Mouse (Mus musculus) intestine, embryonic 14.5 days (tissue): ENCODE results near the gene Ksr2. TPM values are rescaled to one million over a fixed set of nuclear protein-coding genes. Genes with fewer than 3 reads are reported as not detected.

ENCODE experiments used
- ATAC-seq: fragments of 200-750 bp; cut with Nextera tagmentation; replicated peaks from 2 replicates; pipeline ENCODE4 v1.8.0; 2017; ENCODE audit warnings: low read depth, moderate number of reproducible peaks, moderate TSS enrichment, moderate library complexity; ENCODE audit not compliant: low FRiP score, low TSS enrichment
- DNase-seq: peaks from one replicate; pipeline ENCODE4 v3.0.0-alpha.2; 2018; ENCODE audit warnings: low spot score
- H3K27ac ChIP-seq: fragments of 300-500 bp; sonication (generic); 2 replicates; pipeline ENCODE4 v1.5.1; 2014; ENCODE audit warnings: low read depth, mild to moderate bottlenecking, control low read depth
- H3K27me3 ChIP-seq: fragments of 300-500 bp; sonication (generic); replicated peaks from 2 replicates; pipeline ENCODE4 v1.6.1; 2014; ENCODE audit warnings: low read length, control low read depth; ENCODE audit not compliant: control insufficient read depth, insufficient read depth
- H3K36me3 ChIP-seq: fragments of 300-500 bp; sonication (generic); 2 replicates; pipeline ENCODE4 v1.6.1; 2014; ENCODE audit warnings: low read length, control low read depth; ENCODE audit not compliant: control insufficient read depth, insufficient read depth
- H3K4me1 ChIP-seq: fragments of 300-500 bp; sonication (generic); replicated peaks from 2 replicates; pipeline ENCODE4 v1.6.1; 2014; ENCODE audit warnings: low read length, control low read depth, mixed read lengths; ENCODE audit not compliant: control insufficient read depth, insufficient read depth
- H3K4me2 ChIP-seq: fragments of 300-500 bp; sonication (generic); 2 replicates; pipeline ENCODE4 v1.6.1; 2014; ENCODE audit warnings: low read length
- H3K4me3 ChIP-seq: fragments of 300-500 bp; sonication (generic); 2 replicates; pipeline ENCODE4 v1.5.1; 2014; ENCODE audit warnings: low read depth, low read length, control low read depth, mixed read lengths
- H3K9ac ChIP-seq: fragments of 300-500 bp; sonication (generic); 2 replicates; pipeline ENCODE4 v1.6.1; 2014; ENCODE audit warnings: mild to moderate bottlenecking, low read length
- H3K9me3 ChIP-seq: fragments of 300-500 bp; sonication (generic); 2 replicates; pipeline ENCODE4 v1.6.1; 2016; ENCODE audit warnings: low read length, control low read depth; ENCODE audit not compliant: control insufficient read depth
- WGBS: fragments of 180-500 bp; shearing (Covaris S2); extraction: QIAGEN DNeasy Blood & Tissue Kit; methylation state at CpG from one replicate; pipeline ENCODE4 v1.1.7; 2014; 5-methylcytosine and 5-hydroxymethylcytosine counted together
- polyA plus RNA-seq: library from polyadenylated mRNA; unstranded; fragments of >200 nt; fragmentation: Nextera tagmentation; extraction: Ambion mirVana; gene quantifications from 2 replicates; pipeline ENCODE4 v1.2.1, GENCODE M21; 2014

The Ksr2 gene
- polyA plus RNA-seq, 1 experiment from 2014 or later, result 0.84 TPM

GRCm38 (mm10) chr5:117665181-117665580 lies 251.4 kb downstream of the Ksr2 start:
- peak overlapping the region; percentile 28 for H3K4me2 ChIP-seq
- WGBS, result 11% methylated on average over 9 of the region's 9 CpGs
- H3K27ac ChIP-seq, result no peak overlapping the region
- no peak overlapping the region for H3K4me3 ChIP-seq
- no peaks in the 10 kb centered on the region for H3K27me3 ChIP-seq
- H3K9ac ChIP-seq, result no peak overlapping the region
- H3K9me3 ChIP-seq, result no peaks in the 10 kb centered on the region
- ATAC-seq (no peak), DNase-seq (no peak)
- peaks cover 11% of the 10 kb centered on the region for H3K4me1 ChIP-seq
- no peaks in the 10 kb centered on the region for H3K36me3 ChIP-seq

- WGBS, result 67% methylated on average over 3 of the region's 4 CpGs
- no peak overlapping the region for H3K9ac ChIP-seq
- ATAC-seq (no peak), DNase-seq (no peak)
- no peak overlapping the region for H3K4me3 ChIP-seq
- no peaks in the 10 kb centered on the region for H3K9me3 ChIP-seq
- H3K4me1 ChIP-seq, result peaks cover 12% of the 10 kb centered on the region
- H3K36me3 ChIP-seq, result no peaks in the 10 kb centered on the region
- no peak overlapping the region for H3K27ac ChIP-seq
- H3K4me2 ChIP-seq, result no peak overlapping the region
- H3K27me3 ChIP-seq, result no peaks in the 10 kb centered on the region
These were observed 253.5 kb downstream of the Ksr2 start for GRCm38 (mm10) chr5:117667314-117667713.

- H3K4me1 ChIP-seq, result peaks cover 12% of the 10 kb centered on the region
- peaks cover 4% of the 10 kb centered on the region; the same call in 1 of the 2 replicates for H3K9me3 ChIP-seq
- H3K4me3 ChIP-seq, result no peak overlapping the region
- DNase-seq, result no peak
- H3K4me2 ChIP-seq, result no peak overlapping the region
- 51% methylated on average over 4 of the region's 4 CpGs for WGBS
- H3K27me3 ChIP-seq, result no peaks in the 10 kb centered on the region
- no peak for ATAC-seq
- H3K9ac ChIP-seq, result no peak overlapping the region
- no peak overlapping the region for H3K27ac ChIP-seq
- no peaks in the 10 kb centered on the region for H3K36me3 ChIP-seq
These were observed 255.5 kb downstream of the Ksr2 start for GRCm38 (mm10) chr5:117669265-117669664.

GRCm38 (mm10) chr5:117669843-117670242 lies 256.0 kb downstream of the Ksr2 start:
- Histone ChIP-seq H3K4me3 (no peak overlapping the region), H3K36me3 (no peaks in the 10 kb centered on the region), H3K9me3 (peaks cover 4% of the 10 kb centered on the region; the same call in 1 of the 2 replicates), H3K27ac (no peak overlapping the region), H3K4me1 (peaks cover 12% of the 10 kb centered on the region), H3K9ac (no peak overlapping the region), H3K4me2 (no peak overlapping the region), H3K27me3 (no peaks in the 10 kb centered on the region)
- no peak for ATAC-seq
- no peak for DNase-seq
- WGBS, result 41% methylated on average over 7 of the region's 7 CpGs

- no peak overlapping the region for H3K4me3 ChIP-seq
- peaks cover 4% of the 10 kb centered on the region; the same call in 1 of the 2 replicates for H3K9me3 ChIP-seq
- H3K27ac ChIP-seq, result no peak overlapping the region
- H3K4me2 ChIP-seq, result no peak overlapping the region
- ATAC-seq, result no peak
- no peaks in the 10 kb centered on the region for H3K36me3 ChIP-seq
- H3K4me1 ChIP-seq, result peaks cover 7% of the 10 kb centered on the region
- no peak overlapping the region for H3K9ac ChIP-seq
- no peaks in the 10 kb centered on the region for H3K27me3 ChIP-seq
- no peak for DNase-seq
- WGBS, result 51% methylated on average over 6 of the region's 6 CpGs
These were observed 257.6 kb downstream of the Ksr2 start for GRCm38 (mm10) chr5:117671362-117671761.

GRCm38 (mm10) chr5:117675840-117676239 lies 262.0 kb downstream of the Ksr2 start:
- no peaks in the 10 kb centered on the region for H3K4me1 ChIP-seq
- DNase-seq, result no peak
- H3K27me3 ChIP-seq, result no peaks in the 10 kb centered on the region
- H3K9ac ChIP-seq, result no peak overlapping the region
- peaks cover 4% of the 10 kb centered on the region; the same call in 1 of the 2 replicates for H3K9me3 ChIP-seq
- no peak overlapping the region for H3K4me3 ChIP-seq
- no peak overlapping the region for H3K27ac ChIP-seq
- no peaks in the 10 kb centered on the region for H3K36me3 ChIP-seq
- WGBS, result 54% methylated on average over 8 of the region's 8 CpGs
- ATAC-seq, result no peak
- no peak overlapping the region for H3K4me2 ChIP-seq

- 87% methylated on average over 6 of the region's 6 CpGs for WGBS
- no peak overlapping the region for H3K9ac ChIP-seq
- H3K4me2 ChIP-seq, result no peak overlapping the region
- H3K27me3 ChIP-seq, result no peaks in the 10 kb centered on the region
- H3K27ac ChIP-seq, result no peak overlapping the region
- no peaks in the 10 kb centered on the region for H3K4me1 ChIP-seq
- H3K4me3 ChIP-seq, result no peak overlapping the region
- DNase-seq, result no peak
- peaks cover 4% of the 10 kb centered on the region; the same call in 1 of the 2 replicates for H3K9me3 ChIP-seq
- no peaks in the 10 kb centered on the region for H3K36me3 ChIP-seq
- ATAC-seq, result no peak
These were observed 263.4 kb downstream of the Ksr2 start for GRCm38 (mm10) chr5:117677231-117677630.

GRCm38 (mm10) chr5:117678371-117678770 lies 264.6 kb downstream of the Ksr2 start:
- H3K4me1 ChIP-seq, result no peaks in the 10 kb centered on the region
- no peak overlapping the region for H3K4me3 ChIP-seq
- WGBS, result 59% methylated on average over 5 of the region's 5 CpGs
- H3K27me3 ChIP-seq, result no peaks in the 10 kb centered on the region
- H3K36me3 ChIP-seq, result no peaks in the 10 kb centered on the region
- no peak overlapping the region for H3K4me2 ChIP-seq
- DNase-seq (no peak), ATAC-seq (no peak)
- no peak overlapping the region for H3K9ac ChIP-seq
- H3K27ac ChIP-seq, result no peak overlapping the region
- peaks cover 4% of the 10 kb centered on the region; the same call in 1 of the 2 replicates for H3K9me3 ChIP-seq

- Histone ChIP-seq H3K9me3 (no peaks in the 10 kb centered on the region), H3K36me3 (no peaks in the 10 kb centered on the region), H3K4me2 (no peak overlapping the region), H3K4me1 (no peaks in the 10 kb centered on the region), H3K27ac (no peak overlapping the region), H3K4me3 (no peak overlapping the region), H3K27me3 (no peaks in the 10 kb centered on the region), H3K9ac (no peak overlapping the region)
- 93% methylated on average over 3 of the region's 3 CpGs for WGBS
- no peak for ATAC-seq
- DNase-seq, result no peak
These were observed 268.4 kb downstream of the Ksr2 start for GRCm38 (mm10) chr5:117682226-117682625.
